Mouse (Mus musculus): ENCODE data around the gene Ywhab.
A peak's percentile ranks its signal among the peaks of the same experiment; 100 is the strongest.

GRCm38 (mm10) chr2:163994977-163995862 lies 460 bp downstream of the Ywhab start:
- TF ChIP-seq POLR2A (IDR thresholded peaks at IDR 0.05; ENCODE audit: low read depth, low read length) (peak; percentile 12; the same call in 1 of the 2 replicates), CTCF (IDR thresholded peaks at IDR 0.05; ENCODE audit: borderline replicate concordance, insufficient read depth, low read length) (no peak)
